Mouse (Mus musculus) spleen, postnatal 36 days (tissue): ENCODE measurements at regions not wholly inside any gene's neighbourhood (a gene's known extent, or its start where the extent isn't known, plus 50 kb on each side); places are given as distances from the start of the nearest gene placed in this dataset.

Experiments used
- DNase-seq, 2 experiments: peaks; one replicate each; pipeline ENCODE4 v3.0.0; 2022; ENCODE audit warnings: low spot score in 2 of 2, mixed read lengths in 1 of 2

DNA sequence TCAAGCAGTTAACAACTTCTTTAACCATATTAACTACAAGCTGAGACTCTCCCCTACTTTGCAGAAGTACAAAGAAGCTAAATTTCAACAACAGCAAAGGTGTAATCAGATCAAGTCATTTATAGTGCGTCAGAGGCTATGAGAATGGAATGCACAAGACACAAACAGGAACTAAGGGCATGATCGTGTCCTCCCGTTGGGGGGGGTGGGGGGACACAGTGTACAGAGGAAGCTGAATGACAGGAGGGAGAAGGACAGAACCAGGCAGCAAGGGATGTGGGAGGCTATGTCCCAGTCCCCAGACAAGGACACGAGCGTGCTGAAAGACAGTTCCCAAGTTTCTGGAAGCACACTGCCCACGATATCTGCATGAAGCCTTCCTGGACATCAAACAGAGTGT, 408.9 kb downstream of the Atp23 start:
- peak in 1 of 2 experiments; percentile 9 for DNase-seq

DNA sequence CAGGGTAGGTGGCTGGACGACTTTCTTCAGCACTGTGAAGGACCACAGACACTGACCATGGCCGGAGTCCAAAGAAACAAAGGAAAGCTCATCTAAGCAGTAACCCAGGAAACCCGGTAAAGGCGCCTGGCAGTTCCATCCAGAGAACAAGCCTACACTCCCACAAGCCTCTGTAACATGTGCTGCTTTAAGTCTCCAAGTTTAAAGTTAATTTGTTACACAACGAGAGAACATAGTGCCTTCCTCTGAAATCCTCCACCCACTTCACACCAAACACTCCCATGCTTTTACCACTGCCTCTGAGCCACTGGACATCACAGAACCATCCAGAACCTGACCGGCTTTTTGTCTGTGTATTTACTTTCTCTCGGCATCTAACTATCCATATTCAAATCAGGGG, 416.0 kb downstream of the Atp23 start:
- no peak for DNase-seq

DNA sequence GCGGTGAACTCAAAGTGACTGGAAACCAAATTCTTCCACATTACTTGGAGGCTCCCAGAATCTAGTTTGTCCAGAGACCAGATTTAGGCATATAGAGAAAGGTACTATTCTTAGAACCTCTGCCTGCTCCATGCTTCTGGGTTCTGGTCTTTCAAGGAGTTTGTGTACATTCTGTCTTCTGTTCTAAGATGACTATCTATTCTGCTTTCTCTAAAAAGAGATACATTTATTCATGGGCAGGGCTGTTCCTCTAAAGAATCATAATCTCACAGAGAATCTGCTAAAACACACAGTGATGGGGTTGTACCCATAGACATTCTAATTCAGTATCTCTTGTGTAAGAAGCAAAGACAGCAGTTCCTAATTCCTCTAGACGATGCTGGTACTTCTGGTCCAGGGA, 417.7 kb downstream of the Atp23 start:
- DNase-seq = no peak

- DNase-seq = no peak
These were observed 420.8 kb downstream of the Atp23 start for GRCm38 (mm10) chr10:126480382-126480781.

DNA sequence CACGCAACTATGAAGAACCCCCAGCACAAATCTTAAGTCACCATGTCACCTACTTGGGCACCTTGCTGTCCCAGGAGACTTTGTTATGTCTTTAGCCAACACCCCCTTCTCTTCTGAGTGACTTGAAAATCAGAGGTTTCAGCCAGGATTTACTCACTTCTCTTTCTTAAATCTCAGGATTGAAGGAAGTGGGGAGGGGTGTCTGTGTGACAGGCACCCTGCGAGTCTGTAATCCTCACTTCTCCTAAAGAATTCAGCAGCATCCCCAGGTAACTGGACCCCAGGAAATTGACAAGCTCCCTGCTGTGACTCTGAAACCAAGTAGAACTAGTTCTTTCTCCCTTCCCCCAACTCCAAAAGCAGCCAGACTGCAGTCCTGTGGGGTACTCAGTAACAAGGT, 421.4 kb downstream of the Atp23 start:
- DNase-seq = no peak

GRCm38 (mm10) chr10:126473050-126473719, 428.0 kb downstream of the Atp23 start:
- no peak for DNase-seq

DNA sequence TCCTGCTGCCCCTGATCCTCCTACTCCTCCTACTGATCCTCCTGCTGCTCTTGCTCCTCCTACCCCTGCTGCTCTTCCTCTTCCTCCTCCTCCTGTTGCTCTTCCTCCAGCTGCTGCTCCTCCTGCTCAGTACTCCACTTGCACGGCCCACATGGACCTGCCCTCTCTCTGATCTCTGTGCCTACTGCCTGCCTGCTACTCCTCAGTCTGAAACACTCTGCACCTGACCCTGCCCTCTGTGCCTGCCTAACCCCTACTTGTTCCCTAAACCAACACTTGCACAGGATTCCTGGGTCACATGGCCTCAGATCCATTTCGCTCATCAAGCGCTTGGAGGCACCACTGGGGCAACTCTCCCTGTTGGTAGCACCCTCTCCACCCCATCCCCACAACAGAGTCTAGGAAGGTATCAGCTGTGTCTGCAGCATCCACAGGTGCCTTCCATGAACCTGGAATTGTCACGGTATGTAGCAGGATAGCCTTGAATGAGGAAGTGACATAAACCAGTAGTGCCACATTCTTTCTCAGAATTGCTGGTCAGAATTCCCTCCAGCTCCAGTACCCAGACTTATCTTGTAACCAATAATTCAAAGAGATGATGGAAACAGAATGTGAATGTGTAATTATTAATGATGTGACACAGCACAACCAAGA, 430.2 kb downstream of the Atp23 start:
- DNase-seq = no peak

DNA sequence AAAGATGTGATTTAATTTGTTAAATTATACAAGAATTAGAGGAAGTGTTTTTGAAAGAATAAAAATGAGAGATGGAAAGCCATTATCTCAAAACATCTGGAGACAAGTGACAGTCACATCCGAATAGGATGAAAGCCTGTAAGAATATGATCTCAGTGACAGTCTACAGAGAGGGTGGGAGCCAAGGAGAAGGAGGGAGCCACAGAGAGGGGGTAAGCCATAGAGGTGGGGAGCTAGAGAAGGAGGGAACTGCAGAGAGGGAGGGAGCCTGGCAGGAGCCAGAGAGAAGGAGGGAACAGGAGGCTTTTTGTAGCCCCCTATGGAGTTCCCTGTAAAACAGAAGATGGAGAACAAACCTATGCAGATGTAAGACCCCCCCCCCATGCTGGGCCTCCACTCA, 438.4 kb downstream of the Atp23 start:
- DNase-seq = no peak

DNA sequence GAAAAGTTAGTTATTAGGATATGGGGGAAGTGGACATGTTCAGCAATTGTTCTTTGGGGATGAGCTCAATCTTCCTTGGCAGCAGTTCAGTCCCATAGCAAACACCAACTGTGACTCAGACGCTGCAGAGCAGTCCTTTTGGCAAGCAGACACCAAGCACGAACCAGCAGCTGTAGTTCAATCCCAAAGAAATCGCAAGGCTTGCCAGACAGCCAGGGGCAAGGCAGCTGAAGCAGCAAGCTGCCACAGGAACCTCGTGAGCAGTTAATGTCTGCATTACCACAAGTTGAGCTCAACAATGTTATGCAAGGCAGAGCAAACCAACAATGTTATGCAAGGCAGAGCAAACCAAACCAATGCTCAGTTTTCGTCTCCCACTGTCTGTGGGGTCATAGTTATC, 442.6 kb downstream of the Atp23 start:
- no peak for DNase-seq

DNA sequence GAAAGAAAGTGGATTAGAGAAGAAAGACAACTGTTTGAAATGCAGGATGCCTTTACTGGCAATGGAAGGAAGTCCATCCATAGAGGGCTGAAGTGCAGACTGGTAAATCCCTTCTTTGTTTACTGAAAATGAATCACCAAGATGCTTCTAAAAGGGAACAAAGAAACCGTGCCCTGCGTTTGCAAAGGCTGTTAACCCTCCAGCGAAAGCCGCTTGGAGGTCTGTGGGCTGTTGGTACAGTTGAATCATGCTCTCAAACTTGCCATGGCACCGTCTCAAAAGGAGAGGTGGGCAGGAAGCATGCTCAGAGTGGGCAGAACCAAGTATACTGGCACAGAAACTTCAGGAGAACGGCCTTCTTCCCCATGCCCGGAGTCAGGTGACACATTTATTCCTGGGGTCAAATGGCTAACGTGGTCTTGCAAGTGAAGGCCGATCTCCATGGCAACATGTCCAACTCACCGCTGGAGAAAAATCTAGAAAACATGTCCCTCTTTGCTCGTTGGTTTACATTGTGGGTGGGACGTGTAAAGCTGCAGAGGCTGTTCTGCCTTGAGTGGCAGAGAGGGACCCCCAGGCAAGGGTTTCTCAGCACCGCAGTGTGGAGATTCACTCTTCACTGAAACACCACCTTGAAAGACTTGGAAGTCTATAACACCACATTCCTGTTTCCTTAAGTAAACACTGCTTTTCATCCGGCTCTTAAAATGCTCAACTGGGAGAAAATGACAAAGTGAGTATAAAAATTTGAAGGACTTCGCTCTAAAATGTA, 448.2 kb downstream of the Atp23 start:
- DNase-seq = no peak

DNA sequence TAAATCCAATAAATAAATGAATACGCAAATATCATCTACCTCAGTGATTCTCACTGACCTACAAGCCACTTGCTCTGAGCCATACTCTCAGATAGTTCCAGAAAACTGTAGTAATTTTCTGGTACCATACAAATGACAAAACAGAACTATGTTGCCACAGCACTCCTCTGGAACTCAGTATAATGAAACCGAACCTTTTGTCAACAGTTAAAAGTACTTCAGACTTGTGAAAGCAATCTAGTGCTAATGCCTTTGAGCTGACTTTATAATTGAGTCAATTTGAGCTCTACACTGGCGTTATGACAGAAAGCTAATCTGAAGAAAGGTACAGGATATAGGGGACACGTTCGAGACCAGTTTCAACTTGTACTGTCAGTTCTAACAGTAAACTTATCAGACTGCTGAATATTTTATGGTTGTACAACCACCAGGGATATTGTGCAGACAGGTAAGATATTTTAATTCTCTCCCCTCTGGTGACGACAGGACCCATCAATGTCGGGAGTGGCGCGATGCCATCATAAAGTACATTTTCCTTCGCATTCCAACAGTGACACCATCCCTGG, 449.0 kb downstream of the Atp23 start:
- DNase-seq = no peak

DNA sequence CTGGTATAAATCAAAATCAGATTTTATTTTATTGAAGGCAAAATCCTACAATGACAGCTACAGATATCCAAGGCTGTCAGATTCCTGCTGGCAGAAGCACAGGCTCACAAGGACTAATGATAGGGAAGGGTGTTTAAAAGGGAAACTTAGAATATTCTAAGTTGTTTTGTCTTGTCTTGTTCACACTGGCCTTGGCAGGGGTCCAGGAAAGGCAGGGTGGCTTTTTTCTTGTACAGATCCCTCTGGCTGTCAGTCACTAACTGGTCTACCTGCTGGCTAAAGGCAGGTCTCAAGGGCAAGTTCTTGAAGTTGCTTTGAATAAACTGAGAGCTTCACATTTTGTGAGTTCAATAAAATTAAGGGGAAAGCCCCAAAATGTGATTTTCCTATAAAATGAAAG, 465.3 kb downstream of the Lrig3 start:
- no peak for DNase-seq

DNA sequence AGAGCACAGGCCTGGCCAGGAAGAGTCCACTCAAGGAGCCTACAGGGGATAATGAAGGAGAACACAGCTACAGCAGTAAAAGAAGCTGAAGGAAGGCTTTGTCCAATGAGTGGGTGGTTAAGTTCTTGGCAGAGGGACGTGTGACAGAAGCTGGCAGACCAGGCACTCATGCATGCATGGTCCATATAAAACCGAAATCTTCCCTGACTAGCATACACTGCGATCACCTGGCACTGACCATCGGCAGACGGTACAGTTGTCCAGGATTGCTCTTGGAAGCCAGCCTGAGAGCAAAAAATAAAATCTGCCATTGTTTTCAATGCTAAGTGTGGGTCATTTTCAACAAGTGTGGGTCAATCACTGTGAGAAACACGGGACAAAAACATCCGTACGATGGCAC, 464.4 kb downstream of the Lrig3 start:
- no peak for DNase-seq

DNA sequence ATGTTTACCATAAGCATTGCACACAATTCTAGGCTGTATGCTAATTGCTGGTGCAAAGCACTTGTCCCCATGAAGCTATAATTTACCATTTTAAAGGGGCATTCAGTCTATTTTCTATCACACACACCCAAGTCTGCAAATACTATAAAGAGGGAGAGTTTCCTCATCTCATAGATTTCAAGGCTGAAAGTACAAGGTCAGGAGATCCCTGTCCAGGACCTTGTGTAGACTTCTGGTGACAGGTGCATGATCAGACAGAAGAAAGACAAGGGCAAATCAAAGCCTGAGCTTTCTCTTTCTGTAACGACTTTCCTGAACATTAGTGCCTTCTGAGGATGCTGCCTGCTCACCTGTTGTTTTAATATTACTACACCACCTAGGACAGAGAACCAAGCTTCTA, 463.5 kb downstream of the Lrig3 start:
- no peak for DNase-seq

GRCm38 (mm10) chr10:126422066-126422465, 456.1 kb downstream of the Lrig3 start:
- no peak for DNase-seq

GRCm38 (mm10) chr10:126413786-126414185, 447.8 kb downstream of the Lrig3 start:
- DNase-seq = no peak

- no peak for DNase-seq
These were observed 426.3 kb downstream of the Lrig3 start for GRCm38 (mm10) chr10:126392235-126392634.

GRCm38 (mm10) chr10:126391770-126392169, 425.8 kb downstream of the Lrig3 start:
- DNase-seq = no peak

GRCm38 (mm10) chr10:126386430-126386829, 420.5 kb downstream of the Lrig3 start:
- DNase-seq = peak in 1 of 2 experiments; percentile 3

DNA sequence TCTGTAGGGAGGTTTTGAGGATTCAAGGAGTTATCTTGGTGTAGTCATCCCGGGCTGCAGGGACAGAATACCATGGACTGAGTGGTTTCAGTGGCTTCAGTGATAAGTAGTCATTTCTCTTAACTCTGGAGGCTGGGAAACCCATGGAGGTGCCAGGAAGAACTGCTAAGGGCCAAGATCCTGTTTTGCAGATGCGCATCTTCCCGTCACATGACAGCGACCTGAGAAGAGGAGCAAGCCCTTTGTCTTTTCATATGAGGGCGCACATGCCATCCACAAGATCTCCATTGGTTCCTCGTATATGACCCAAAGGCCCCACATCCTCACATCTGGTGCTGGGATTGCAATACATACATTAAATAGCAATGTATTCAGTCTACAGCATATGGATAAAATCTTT, 419.7 kb downstream of the Lrig3 start:
- no peak for DNase-seq

DNA sequence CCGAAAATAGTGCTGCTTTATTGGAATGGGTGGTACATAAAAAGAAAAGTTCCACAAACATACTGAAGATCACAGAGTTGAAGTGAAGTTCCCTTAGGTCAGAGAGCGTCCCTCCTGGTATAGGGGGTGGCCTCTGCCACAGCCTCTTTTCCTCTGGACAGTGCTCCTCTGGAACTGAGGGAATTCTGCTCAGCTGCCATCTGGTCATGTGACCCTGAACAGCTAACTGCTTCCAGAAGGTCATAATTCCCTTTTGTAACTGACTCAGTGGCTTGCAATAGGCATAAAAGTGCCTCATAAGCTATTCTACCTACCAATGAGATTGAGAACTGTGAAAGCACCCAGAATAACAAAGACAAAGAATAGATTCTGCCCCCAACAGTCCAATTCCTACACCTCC, 414.4 kb downstream of the Lrig3 start:
- DNase-seq = no peak

- no peak for DNase-seq
These were observed 413.3 kb downstream of the Lrig3 start for GRCm38 (mm10) chr10:126379239-126379638.

- no peak for DNase-seq
These were observed 407.9 kb downstream of the Lrig3 start for GRCm38 (mm10) chr10:126373906-126374305.
